Mouse (Mus musculus) naive thymus-derived CD4-positive, alpha-beta T cell, adult 2 months (primary cell): ENCODE measurements at regions not wholly inside any gene's neighbourhood (a gene's known extent, or its start where the extent isn't known, plus 50 kb on each side); places are given as distances from the start of the nearest gene placed in this dataset.

Experiments
- DNase-seq: peaks from one replicate; pipeline ENCODE4 v3.0.0-alpha.2; 2011; ENCODE audit warnings: low read depth

DNA sequence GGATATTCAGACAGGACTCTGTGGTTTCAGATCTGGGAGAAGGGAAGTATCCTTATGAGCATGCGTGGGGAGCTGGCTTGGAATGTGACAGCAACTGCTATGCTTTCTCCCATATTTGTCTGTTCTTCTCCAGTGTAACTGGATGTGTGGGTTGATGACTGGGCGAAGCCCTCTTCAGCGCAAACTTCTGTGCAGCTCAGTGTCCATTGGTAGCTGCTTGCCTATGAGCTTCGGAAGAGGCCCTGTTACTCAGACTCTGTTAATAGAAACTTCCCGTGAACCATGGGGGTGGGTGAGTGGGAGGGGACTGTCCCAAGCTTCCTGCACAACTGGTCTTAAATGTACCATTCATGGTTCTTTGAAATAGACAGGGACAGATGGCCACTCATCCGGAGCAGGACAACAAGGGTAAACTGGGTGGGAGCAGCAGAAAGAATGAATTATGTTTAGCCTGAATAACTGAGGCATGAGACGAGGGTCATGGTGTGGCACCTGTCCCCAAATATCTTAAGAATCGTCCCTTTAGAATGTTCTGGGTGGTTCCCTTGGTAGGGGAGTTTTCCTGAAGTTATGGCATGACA, 141.1 kb upstream of the Plxnc1 start:
- no peak for DNase-seq

DNA sequence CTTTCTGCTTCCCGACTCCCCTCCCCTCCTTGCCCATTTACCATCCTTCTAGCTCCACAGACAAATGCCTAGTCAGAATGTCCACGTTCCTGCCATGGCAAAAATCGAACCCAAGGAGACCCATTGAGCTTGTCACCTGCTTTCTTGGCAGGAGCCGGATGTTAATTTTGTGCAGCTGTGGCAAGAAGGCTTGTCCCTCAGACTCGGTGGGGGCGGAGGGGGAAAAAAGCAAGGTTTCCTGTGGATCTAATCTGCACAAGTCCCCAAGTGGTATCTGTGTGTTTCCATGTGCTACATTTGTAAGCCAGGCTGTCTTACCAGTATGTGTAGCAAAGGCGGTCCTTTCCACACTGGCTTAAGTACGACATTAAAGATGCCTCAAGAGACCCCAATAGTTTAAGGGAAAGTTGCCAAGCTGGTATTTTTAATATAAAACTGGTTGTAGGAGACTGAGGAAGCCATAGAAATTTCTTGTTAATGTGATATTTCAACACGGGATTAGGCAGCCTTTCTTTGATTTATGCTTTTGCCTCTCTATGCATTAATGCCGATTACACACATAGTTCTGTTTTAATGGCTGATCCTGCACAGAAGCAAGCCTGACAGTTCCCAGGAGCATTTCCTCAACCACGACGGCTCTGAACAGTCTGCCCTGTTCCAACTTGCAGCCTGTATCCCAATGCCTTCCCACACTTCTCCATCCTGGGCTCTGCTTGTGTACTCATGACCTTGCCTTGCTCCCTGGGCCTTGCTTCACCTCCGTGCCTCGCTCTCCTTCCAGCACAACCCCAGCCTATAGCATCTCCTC, 138.9 kb upstream of the Plxnc1 start:
- no peak for DNase-seq

DNA sequence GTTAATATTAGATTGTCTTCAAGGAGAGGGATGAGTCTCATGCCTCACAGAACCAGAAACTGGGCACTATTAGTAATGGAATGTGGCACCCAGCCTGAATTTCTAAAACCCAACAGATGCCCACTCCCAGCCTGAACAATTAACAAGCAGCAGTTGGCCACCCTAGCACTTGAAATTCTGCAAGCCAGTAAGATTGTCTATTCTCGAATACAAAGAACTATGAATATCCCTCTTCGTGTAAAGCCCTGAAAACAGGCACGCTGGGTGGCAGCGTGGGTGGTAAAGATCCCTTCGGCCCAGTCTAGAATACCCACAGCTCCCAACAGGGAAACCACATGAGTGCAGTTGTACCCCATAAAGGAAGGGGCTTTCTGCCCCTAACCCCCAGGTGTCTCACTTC, 138.0 kb upstream of the Plxnc1 start:
- DNase-seq = no peak

DNA sequence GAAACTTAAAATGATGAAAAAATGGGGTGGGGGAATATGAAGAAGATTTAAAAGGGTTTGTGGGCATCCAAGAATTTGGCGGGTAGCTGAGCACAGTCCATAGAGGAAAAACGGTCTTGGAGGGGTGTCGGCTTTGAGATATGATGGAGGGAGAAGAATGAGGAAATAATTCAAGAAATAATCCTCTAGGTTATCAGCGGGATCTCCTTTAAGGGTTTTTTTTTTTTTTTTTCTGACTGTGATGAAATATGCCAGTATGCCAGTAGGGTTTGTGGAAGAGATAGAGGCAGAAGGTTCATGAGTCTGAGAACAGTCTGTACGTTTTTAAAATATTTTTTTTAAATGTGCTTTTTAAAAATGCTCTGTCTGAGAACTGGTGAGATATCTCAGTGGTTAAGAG, 135.3 kb upstream of the Plxnc1 start:
- DNase-seq = no peak

DNA sequence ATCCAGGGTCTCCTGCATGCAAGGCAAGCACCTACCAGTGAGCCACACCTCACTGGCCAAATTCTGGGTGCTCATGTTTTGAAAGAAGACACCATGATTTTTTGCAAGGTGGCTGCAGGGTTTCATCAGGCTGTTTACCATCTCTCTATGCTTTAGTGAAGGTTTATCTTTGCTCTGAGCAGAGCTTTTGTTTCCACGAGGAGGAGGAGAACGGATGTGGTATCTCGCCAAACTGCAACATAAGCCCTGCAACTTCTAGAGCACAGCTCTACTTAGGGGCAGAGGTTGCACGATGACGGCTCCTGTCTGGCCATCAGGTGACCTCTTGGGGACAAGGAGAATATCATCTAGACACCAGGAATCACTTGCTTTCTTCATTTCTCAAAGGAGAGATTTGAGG, 131.8 kb upstream of the Plxnc1 start:
- peak; percentile 32 for DNase-seq

DNA sequence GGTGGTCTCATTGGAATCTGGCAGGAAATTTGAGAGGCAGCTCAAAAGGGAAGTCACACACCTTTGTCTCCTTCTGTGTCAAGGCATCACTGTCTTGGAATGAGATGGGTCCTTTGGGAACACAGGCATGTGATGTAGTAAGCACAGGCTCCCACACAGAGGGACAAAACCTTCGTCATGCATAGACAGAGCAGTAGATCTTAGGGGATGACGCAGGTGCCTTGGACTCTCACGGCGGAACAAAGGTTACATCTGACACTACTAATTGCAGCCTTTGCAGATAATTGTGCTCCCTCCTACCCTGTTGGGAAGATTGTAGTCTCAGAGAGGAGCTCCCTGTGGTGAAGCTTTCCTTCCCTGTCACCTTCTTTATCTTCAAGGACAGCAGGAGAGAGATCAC, 131.3 kb upstream of the Plxnc1 start:
- no peak for DNase-seq

DNA sequence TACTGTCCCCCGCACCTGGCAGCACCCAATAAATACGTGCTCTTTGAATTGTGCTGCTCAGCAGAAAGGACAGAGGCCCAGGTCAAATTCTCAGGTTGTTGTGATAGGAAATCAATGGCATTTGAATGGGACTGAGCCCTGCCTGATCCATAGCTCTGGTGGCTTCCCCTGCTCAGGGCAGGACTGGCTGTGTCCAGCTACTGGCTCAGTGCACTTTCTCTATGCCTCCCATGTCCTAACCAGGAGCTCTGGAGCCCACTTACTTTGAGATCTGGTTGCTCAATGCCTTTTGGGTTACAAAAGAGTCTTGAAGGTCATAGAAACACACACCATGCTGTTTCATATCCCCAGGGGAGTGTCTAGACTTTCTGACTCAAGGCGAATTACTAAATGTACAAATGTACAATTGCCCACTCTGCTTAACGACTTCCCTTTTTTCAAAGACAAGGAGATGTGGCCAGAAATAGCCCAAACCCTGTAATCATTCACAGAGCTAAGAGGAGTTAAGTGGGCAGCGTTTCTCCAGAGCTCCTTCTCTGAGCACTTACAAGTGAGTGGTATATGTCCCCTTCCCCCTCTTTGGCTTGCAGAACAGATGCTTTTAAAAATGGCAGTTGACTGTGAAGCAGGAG, 130.4 kb upstream of the Plxnc1 start:
- DNase-seq = no peak

DNA sequence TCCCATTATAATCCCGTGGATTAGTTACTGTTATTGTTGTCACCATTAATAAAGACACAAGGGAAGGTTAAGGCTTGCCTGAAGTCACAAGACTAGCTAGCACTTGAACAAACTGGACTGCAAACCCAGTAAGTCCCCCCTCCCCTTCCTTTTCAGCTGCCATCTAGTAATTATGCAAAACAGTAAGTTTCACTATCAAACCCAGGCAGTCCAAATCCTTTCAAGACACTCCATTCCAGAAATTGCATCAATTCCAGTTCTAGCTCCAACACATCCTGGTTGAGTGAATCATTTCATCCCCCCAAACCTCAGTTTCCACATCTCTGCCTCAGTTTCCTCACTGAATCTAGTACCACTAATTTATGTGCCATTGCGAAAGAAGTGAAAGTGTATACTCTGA, 129.7 kb upstream of the Plxnc1 start:
- no peak for DNase-seq

DNA sequence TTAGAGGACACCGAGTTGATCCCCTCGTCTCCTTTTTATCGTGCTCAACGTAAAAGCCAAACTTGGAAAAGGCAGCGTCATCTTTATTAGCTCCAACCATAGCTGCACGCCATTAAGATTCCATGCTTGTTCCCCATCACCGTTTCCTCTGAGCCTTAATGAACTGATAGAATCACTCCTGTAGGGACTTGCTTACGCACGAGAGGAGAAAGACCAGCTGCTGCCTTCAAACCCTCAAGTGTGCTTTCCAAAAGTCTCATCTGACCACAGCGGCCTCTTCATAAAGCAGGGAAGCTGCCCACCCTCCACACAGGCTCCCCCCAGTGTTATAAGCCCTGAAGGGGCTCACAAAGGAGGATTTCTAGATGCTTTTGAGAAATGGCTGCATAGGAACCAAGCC, 123.3 kb upstream of the Plxnc1 start:
- no peak for DNase-seq

DNA sequence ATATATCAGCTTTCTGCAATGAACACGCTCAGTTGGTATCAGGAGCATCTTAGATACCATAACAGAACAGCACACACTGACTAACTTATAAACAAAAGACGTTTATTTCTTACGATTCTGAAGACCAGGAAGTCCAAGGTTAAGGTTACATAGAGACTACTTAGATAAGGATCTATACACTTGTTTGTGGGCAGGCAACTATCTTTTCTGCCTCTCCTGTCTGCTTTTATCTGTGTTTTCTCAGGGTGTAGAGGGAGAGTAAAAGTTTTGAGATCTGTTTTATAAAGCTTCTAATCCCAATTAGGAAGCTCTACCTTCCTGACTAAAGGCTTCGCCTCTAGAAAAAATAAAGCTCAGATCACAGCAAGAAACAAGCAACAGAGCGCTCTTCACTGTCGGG, 122.1 kb upstream of the Plxnc1 start:
- DNase-seq = no peak

DNA sequence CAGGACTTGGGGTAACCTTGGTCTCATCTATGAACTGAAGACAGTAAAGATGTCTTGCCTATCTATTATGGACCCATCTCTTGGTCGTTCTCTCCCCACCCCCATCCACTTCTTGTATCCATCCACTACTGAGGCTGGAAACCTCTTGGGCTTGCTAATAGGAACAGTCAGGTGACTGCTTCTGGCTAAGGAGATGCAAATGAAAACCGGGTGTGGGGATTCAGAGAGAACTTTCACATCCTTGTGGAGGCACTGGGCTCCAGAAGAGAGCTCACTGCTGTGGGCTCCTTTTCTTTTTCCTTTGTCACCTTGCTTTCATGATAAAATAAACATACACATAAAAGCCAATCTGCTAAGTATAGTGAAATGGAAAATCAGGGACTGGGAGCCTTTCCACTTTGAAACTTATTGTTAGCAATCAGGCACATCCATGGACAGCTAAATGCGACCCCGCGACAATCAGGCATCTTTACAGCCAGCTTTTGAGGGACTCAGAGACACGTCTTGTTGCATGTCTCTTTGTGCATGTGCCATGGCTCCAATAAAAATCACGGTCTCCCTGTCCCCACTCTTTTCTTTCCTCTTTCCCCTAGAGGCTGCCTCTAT, 115.0 kb upstream of the Plxnc1 start:
- DNase-seq = no peak

DNA sequence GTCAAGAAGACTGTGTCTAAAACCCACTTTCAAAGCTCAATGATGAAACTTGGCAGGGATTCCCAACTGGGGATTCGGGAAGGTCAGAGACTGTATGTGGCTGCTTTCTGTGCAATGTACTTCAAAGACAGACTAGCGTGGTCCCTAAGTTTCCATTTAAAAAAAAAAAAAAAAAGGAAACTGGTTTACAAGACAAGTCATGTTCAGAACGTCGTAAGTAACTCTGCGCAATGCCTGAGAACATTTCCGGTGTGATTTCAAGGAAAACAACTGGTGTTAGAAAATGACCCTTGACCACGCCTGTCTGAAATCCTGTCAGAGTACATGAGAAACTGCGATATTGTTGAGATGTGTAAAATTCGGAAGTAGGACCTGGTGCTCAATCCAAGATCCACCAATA, 114.4 kb upstream of the Plxnc1 start:
- no peak for DNase-seq

DNA sequence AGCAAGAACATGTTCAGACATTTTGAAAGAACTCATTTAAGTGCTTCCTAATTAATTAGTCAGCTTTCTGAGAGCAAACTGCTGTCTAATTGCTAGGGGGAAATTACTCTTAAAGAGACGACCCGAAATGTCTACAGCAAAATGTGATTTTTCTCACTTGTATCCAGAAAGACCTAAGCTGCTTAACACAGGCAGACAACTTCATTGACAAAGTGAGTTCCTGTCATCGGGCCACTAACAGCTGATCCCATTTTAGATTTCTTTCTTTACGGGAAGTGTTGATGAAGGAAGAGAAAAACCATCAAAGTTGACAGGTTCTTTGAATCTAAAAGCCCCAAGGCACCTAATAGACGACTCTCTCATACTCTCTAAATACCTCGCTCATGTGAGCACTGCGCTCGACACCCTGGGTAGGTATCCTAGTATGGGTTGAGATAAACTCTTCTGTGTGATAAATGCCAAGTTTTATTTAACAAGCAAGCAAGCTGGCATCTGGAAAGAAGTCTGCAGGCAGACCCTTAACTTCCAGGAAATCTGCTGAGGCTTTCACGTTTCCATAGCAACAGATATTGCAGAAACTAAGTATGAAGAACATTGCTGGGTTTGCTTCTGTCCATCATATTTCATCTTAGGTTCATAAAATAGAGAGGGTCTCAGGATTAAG, 112.5 kb upstream of the Plxnc1 start:
- no peak for DNase-seq

DNA sequence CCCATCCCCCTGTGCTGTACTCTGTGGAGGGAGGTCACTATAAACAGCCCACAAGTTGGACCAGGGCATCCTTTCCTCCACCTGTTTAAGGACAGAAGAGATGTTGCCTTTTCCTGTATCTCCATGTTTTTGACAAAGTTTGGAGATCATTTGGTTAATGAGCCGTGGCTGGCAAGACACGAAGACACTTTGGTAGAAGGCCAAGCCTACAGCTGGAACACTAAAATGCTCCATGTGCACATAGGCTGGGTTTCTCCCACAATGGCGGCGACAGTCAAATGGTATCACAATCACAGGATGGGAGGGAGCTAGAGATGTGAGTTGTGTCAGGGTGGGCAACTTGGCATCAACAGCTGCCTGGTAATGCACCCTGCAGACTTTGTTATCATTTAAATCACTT, 111.9 kb upstream of the Plxnc1 start:
- no peak for DNase-seq

DNA sequence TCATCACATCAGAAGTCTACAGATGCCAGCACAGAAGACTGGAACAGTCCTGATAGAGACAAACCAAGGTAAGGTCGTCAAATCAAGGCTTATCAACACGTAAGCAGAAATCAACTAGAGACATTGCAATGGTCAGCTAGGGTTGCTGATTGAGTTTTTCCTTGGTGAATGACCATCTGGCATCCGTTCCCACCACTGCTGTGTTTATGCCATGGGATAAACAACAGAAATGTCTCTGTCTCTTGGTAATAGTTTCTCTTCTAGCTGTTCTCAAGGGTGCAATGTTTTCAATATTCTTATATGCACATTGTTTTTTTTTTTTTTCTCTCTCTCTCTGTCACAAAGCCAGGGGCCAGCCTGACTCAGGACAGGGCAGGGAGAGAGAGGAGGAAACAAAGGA, 110.2 kb upstream of the Plxnc1 start:
- no peak for DNase-seq

DNA sequence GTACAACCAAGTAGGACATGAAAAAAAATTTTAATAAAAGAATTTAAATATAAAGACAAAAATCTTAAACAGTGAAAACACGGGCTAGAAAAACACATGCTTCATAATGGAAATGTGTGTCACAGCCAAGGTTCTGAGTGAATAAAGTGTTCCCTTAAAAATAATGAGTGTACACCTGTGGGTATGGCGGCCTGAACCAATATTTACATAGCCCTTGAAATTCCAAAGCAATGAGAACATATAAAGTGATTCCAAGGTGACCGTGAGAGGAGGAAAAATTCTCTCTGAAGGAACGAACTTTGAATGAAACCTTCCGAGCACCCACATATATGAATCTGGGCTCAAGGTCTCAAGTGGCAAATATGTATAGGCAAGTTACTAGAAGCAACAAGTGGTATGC, 104.2 kb upstream of the Plxnc1 start:
- no peak for DNase-seq

DNA sequence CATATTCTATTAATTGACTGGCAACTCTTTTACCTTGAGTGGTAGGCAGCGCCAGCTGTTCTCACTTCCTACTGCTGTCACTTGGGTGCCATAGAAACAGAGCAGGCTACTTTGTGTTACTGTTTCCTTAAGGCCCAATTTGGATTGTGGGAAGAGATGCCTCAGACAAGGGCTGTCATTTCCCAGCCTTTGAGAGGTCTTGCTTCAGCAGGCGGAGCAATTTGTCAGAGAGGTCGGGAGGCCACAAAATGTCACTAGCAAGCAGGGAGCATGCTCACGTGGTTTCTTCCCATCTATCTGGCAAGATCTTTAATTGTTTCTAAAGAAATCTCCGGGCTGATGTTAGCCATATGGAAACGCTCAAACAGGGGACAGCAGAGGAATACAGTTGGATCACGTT, 99.3 kb upstream of the Plxnc1 start:
- DNase-seq = no peak

DNA sequence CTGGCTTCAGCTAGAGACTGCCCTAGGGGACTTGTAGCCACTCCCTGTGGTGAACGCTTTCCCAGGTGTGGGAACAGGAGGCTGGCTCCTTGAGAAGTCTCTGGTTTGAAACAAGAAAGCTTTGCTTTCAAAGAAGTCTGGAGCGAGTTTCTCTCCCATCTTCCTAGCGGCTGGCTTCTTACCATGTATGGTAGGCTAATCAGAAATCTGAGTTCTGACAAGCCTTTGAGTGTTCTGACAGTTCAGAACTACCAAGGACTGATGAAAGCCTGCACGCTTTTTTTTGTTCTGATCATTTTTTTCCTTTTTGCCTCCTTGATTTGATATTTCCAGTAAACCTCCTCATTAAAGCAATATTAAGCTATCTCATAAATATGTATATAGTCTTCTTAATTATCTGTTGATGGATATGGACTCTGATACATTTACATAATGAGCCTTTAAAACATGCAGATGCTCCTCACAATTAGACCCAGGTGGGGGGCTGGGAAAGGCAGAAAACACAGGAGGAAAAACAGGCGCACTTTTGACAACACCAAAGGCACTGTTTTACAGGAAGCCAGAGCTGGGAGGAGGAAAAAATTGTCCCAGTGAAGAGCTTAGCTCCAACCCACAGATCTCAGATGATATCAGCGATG, 95.7 kb upstream of the Plxnc1 start:
- DNase-seq = no peak

DNA sequence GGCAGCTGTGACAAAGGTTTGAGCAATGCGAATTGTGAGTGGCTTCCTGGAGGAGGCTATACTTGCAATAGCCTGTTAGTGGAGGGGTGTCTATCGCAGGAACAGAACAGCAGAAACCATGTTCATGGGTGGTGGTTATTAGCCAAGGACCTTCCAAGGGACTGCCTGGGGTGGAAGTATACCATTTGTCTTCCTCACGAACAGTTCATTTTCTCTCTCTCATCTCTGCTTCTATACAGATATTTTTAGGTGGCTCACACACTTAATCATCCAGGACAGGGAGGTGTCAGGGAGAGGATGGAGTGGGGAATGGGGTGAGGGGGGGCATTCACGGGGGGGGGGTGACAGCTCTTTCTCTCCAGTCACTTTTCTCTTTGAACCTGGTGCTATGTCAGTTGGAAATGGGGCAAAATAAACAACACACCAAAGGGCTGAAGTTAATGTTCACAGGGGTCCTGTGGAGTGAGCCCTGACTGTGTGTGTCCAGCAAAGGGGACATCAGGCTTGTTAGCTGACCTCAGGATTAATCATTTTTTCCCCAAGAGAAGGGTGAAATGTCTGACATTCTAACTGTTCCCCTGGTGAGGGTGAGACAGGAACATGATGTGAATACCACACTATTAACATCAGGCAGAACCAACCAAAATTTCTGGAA, 91.5 kb upstream of the Plxnc1 start:
- DNase-seq = no peak

DNA sequence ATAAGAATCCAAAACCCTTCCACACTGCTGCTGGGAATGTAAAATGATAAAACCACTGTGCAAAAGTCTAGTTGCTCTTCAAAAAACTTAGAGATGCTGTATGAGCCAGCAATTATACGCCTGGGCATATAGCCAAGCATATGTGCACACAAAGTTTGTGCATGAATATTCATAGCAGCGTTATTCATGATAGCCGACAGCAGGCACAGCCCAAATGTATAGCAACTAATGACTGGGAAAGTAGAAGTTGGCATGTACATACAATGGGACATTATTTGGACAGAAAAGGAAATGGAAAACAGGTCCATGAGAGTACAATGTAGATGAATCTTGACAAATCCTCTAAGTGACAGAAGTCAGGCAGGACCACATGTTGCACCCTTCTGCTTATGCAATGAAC, 90.7 kb upstream of the Plxnc1 start:
- DNase-seq = no peak

DNA sequence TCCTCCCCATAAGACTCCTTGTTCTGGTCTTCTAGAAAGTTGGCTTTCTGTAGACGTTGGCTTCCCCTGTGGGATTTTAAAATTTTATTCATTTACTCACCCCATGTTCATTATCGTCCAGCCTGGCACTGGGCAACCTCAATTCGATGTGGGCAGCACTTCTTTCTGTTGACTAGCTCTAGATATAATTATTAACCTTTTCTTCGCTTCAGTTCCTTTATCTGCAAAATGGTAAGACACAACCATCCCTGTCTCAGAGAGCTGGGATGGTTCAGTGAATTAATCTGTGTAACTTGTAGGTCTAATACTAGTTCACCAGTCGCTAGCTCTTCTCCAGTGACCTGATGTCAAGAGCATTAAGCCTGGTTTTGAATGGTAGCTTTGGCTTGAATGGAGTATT, 89.9 kb upstream of the Plxnc1 start:
- no peak for DNase-seq
